Mouse (Mus musculus) heart, adult 2 months (tissue): ENCODE results near the gene Chid1. TPM values are rescaled to one million over a fixed set of nuclear protein-coding genes. Genes with fewer than 3 reads are reported as not detected.
A peak's percentile ranks its signal among the peaks of the same experiment; 100 is the strongest.

Experiments used
- DNase-seq, 2 experiments: peaks; one replicate each; pipeline ENCODE4 v3.0.0; 2021
- H3K27ac ChIP-seq: fragments of 200-600 bp; 2 replicates; pipeline ENCODE4 v1.8.1; 2022
- H3K27me3 ChIP-seq: fragments of 200-500 bp; 2 replicates; pipeline ENCODE4 v1.6.1; 2012; ENCODE audit warnings: mild to moderate bottlenecking, low read length, inconsistent platforms, mixed read lengths; ENCODE audit not compliant: control insufficient read depth, insufficient read depth
- H3K36me3 ChIP-seq: fragments of 200-500 bp; 2 replicates; pipeline ENCODE4 v1.6.1; 2012; ENCODE audit warnings: low read length, inconsistent platforms; ENCODE audit not compliant: control insufficient read depth, insufficient read depth
- H3K4me1 ChIP-seq: fragments of 200-500 bp; 2 replicates; pipeline ENCODE4 v1.6.1; 2011; ENCODE audit warnings: low read length; ENCODE audit not compliant: control insufficient read depth, insufficient read depth
- H3K4me3 ChIP-seq: fragments of 200-600 bp; 2 replicates; pipeline ENCODE4 v1.8.1; 2022
- H3K79me2 ChIP-seq: fragments of 200-500 bp; replicated peaks from 2 replicates; pipeline ENCODE4 v1.6.1; 2012; ENCODE audit warnings: mild to moderate bottlenecking, inconsistent platforms, low read length, moderate library complexity, mixed read lengths; ENCODE audit not compliant: control insufficient read depth, insufficient read depth
- H3K9ac ChIP-seq: fragments of 200-500 bp; 2 replicates; pipeline ENCODE4 v1.6.1; 2012; ENCODE audit warnings: low read depth, mild to moderate bottlenecking, control low read depth, inconsistent platforms, low read length, mixed read lengths
- CTCF ChIP-seq: fragments of 200-600 bp; IDR thresholded peaks from 2 replicates; pipeline ENCODE4 v1.8.1; 2022; ENCODE audit warnings: antibody characterized with exemption, mild to moderate bottlenecking, moderate library complexity
- EP300 ChIP-seq: fragments of 200-500 bp; IDR thresholded peaks from 2 replicates; pipeline ENCODE4 v1.6.1; 2011; ENCODE audit warnings: low read depth, low read length, control low read depth; ENCODE audit not compliant: insufficient read depth
- POLR2A ChIP-seq: fragments of 200-500 bp; IDR thresholded peaks from 2 replicates; pipeline ENCODE4 v1.6.1; 2011; ENCODE audit warnings: mild to moderate bottlenecking, low read depth, low read length, control low read depth; ENCODE audit not compliant: insufficient read depth
- WGBS: fragments of 180-500 bp; shearing (Covaris S2); methylation state at CpG from one replicate; pipeline ENCODE4 v1.1.7; 2018; 5-methylcytosine and 5-hydroxymethylcytosine counted together
- intact Hi-C: fragments of 180-260 bp; cut with DNase I; formaldehyde crosslinking; loops from one replicate; pipeline ENCODE4 v1.15.1; 2025
- polyA plus RNA-seq: library from polyadenylated mRNA; depleted of rRNA; stranded (reverse); fragments of >200 nt; gene quantifications from 2 replicates; pipeline ENCODE4 v1.2.3, GENCODE M21; 2012
- total RNA-seq, 2 experiments: library from RNA; stranded (reverse); gene quantifications; 2 replicates each; pipeline ENCODE4 v1.2.3; 2021

The Chid1 gene
- total and polyA plus RNA-seq, 3 experiments: 20.2 to 52.7 (median 45.9) TPM

DNA sequence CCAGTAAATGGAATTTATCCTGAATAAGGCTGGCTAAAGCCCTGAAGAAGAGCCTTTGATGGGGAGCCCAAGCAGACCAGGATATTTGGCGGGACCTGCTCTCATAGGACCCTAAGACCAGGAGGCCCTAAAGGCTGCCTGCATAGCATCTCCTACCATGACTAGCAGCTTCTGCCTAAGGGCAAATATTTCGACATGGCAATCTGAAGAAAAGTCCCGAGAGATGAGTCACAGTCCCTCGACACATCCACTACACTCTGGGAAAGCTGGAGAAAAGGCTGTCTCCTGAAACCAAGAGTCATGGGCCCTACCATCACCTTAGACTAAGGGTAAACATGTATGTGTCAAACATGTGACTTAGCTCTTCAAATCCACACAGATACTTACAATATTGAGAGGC lies 15.4 kb downstream of the Chid1 start:
- intact Hi-C loops: no loop called here
- no peak for TF ChIP-seq CTCF
- WGBS: 84% methylated on average over 4 of the region's 4 CpGs
- Histone ChIP-seq H3K79me2 (no peaks in the 10 kb centered on the region), H3K36me3 (no peaks in the 10 kb centered on the region), H3K4me1 (0 out of 2 replicates have a peak, but pooled peaks cover 1% of the 10 kb centered on the region), H3K4me3 (no peak overlapping the region), H3K27me3 (no peaks in the 10 kb centered on the region), H3K9ac (no peak overlapping the region), H3K27ac (no peak overlapping the region)
- DNase-seq: no peak

DNA sequence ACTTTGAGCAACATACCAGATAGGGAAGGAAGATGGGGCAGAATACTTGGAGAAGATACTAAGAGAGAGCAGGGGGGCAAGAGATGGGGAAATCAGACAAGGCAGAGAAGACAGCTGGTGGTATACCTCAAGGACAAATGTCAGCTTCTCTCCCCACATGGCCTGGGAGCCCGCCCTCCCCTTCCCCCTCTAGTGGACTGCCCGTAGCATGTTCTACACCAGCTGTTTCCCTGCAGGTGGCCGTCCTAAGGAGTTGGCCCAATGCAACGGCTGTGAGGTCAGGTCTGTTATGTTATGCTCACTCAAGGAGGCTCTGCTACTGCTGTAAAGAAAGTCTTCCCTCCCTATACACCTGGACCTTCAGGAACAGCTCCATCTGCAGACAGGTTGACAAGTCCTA lies 16.6 kb downstream of the Chid1 start:
- Histone ChIP-seq H3K9ac (no peak overlapping the region), H3K4me3 (no peak overlapping the region), H3K4me1 (peaks cover 3% of the 10 kb centered on the region; the same call in 1 of the 2 replicates), H3K27me3 (no peaks in the 10 kb centered on the region), H3K27ac (no peak overlapping the region), H3K79me2 (no peaks in the 10 kb centered on the region), H3K36me3 (no peaks in the 10 kb centered on the region)
- intact Hi-C loops: no loop called here
- no peak for DNase-seq
- 64% methylated on average over 4 of the region's 4 CpGs for WGBS
- TF ChIP-seq POLR2A (no peak), EP300 (no peak), CTCF (no peak)

DNA sequence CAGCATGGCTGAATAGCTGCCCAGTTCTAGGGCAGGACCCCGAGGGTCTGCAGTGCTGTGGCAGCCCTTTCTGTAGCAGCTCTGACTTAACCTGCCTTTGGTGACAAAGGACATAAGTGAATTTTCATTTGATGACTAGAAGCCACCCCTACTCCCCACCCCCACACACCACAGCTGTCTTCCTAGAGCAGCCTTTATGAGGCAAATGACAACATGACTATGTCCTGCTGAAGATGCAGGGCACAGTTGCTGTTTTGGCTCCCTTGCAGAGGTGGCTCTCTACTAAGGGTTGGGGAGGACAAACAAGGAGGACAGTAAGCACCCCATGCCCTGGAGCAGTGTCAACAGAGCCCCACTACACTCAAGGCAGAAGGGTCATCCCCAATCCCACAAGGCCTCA lies 19.9 kb downstream of the Chid1 start:
- Histone ChIP-seq H3K9ac (no peak overlapping the region), H3K27me3 (no peaks in the 10 kb centered on the region), H3K27ac (no peak overlapping the region), H3K4me3 (no peak overlapping the region), H3K4me1 (peaks cover 3% of the 10 kb centered on the region; the same call in 1 of the 2 replicates), H3K79me2 (no peaks in the 10 kb centered on the region), H3K36me3 (no peaks in the 10 kb centered on the region)
- 80% methylated on average over 1 of the region's 1 CpGs for WGBS
- intact Hi-C loops: no loop called here
- no peak for TF ChIP-seq CTCF
- TF ChIP-seq EP300: no peak
- TF ChIP-seq POLR2A: no peak
- no peak for DNase-seq

DNA sequence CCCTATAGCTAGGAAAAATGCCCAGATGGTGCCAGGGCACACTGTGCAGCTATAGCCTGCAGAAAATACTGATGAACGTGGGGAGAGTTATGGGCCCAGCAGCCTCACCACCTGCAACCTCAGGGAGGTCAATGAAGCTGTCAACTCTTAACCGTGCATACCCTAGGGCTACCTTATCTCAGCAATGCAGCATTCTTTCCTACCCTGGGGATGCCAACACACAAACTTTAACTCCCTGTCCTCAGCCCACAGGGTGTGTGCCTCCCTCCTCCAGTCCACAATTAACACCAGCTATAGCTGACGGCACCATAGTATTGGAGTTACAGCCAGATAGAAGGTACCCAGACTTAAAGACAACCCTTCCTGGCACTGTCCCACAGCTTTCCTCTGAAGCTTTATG lies 20.7 kb downstream of the Chid1 start:
- no peaks in the 10 kb centered on the region for H3K27me3 ChIP-seq
- 47% methylated on average over 3 of the region's 3 CpGs for WGBS
- intact Hi-C loops: no loop called here
- peak in 1 of 2 experiments; percentile 20 for DNase-seq
- H3K4me3 ChIP-seq: no peak overlapping the region
- no peak overlapping the region for H3K9ac ChIP-seq
- H3K4me1 ChIP-seq: peaks cover 3% of the 10 kb centered on the region; the same call in 1 of the 2 replicates
- no peaks in the 10 kb centered on the region for H3K36me3 ChIP-seq
- peak overlapping the region; percentile 47; the same call in 1 of the 2 replicates for H3K27ac ChIP-seq
- no peak for TF ChIP-seq POLR2A
- no peak for TF ChIP-seq EP300
- no peak for TF ChIP-seq CTCF
- no peaks in the 10 kb centered on the region for H3K79me2 ChIP-seq

DNA sequence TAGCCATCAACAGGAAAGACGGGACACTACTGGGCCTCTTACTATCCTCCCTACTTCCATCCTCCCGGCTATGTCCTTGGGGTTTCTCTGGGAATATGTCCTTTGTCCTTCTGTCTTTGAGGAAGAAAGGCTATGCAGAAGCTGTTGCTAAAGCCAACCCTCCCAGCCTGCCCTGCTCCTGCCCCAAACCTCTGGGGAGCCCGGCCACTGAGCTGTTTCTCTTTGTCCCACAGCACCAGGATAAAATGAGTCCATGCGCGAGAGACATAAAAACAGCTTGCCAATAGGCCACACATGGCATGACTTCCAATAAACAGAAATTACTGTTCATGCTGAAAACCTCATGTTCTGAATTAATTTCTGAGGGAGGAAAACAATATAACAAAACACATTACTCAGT lies 21.4 kb downstream of the Chid1 start:
- no peak for DNase-seq
- Histone ChIP-seq H3K9ac (no peak overlapping the region), H3K79me2 (no peaks in the 10 kb centered on the region), H3K4me1 (peaks cover 3% of the 10 kb centered on the region; the same call in 1 of the 2 replicates), H3K4me3 (no peak overlapping the region), H3K27ac (peak overlapping the region; percentile 31; the same call in 1 of the 2 replicates), H3K27me3 (no peaks in the 10 kb centered on the region), H3K36me3 (no peaks in the 10 kb centered on the region)
- no peak for TF ChIP-seq EP300
- intact Hi-C loops: no loop called here
- WGBS: 78% methylated on average over 5 of the region's 5 CpGs

DNA sequence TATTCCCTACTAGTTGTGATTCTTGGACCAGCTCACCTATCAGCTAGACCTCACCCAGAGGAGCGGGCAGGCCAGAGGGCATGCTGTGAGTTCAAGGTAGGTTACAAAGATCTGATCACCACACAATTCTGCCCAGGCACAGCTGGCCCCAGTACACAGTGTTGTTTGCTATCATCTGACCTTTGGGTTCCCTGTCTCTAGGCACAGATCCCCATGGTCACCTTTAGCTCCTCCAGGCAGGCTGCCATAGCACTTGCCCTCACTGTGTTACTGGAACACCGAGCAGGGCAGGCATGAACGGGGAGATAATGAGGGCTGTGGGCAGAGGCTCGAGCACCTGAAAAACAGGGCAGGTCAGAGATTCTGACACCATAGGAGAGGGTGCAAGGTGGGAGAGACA lies 22.0 kb downstream of the Chid1 start:
- no peaks in the 10 kb centered on the region for H3K79me2 ChIP-seq
- DNase-seq: peak; percentile 25 to 44
- peaks cover 3% of the 10 kb centered on the region; the same call in 1 of the 2 replicates for H3K4me1 ChIP-seq
- intact Hi-C loops: no loop called here
- no peak overlapping the region; the same call in 1 of the 2 replicates for H3K27ac ChIP-seq
- no peaks in the 10 kb centered on the region for H3K36me3 ChIP-seq
- TF ChIP-seq POLR2A (no peak), CTCF (no peak), EP300 (no peak)
- H3K27me3 ChIP-seq: no peaks in the 10 kb centered on the region
- no peak overlapping the region for H3K9ac ChIP-seq
- no peak overlapping the region for H3K4me3 ChIP-seq
- WGBS: 71% methylated on average over 4 of the region's 4 CpGs
